Mouse (Mus musculus) lung, adult 2 months (tissue): ENCODE results near the gene Eif2b3.

Experiments used
- CTCF ChIP-seq: fragments of 200-500 bp; IDR thresholded peaks from 2 replicates; pipeline ENCODE4 v1.5.1; 2011; ENCODE audit warnings: mild to moderate bottlenecking, low read length, control low read depth; ENCODE audit not compliant: insufficient read depth
- POLR2A ChIP-seq: fragments of 200-500 bp; IDR thresholded peaks from 2 replicates; pipeline ENCODE4 v1.6.1; 2011; ENCODE audit warnings: low read depth, mild to moderate bottlenecking, control low read depth, low read length, borderline replicate concordance; ENCODE audit errors: extremely low read depth

DNA sequence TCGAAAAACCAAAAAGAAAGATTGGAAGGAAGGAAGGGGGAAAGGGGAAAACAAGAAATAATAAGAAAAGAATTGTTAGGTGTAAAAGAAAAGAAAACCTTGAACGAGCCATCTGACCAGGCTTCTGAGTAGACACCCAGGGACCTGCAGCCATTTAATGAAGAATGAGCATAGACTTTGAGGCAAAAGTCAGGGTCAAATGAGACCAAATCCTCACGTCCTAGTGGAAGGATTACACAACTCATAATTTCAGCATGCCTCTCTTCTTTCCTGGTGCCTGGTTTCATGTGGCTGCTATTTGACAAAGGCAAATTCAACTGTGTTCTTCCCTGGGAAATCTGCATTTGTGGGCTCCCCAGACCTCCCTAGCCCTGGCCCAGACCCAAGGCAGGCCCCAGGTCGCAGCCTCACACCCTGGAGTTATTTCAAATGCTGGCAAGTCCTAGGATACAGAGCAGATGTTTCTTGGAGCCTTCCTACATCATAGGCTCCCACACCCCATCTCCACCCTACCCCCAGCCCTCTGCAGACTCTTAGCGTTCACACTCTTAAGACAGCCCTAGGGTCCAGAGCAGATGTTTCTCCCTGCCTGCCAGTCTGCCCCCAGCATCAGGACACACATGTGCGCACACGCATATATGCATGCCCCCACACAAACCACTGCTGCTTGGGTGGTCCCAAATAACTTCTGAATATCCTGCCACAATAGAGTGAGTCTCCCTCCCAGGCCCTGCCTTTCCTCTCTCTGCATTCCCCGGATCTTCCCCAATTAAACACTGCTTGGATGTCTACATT is 79.0 kb downstream of the Eif2b3 start:
- TF ChIP-seq POLR2A (no peak), CTCF (no peak)
